Mouse (Mus musculus) liver, embryonic 16.5 days (tissue): ENCODE measurements around the gene Ddx27. TPM values are rescaled to one million over a fixed set of nuclear protein-coding genes. Genes with fewer than 3 reads are reported as not detected.

Experiments used
- ATAC-seq: fragments of 200-750 bp; cut with Nextera tagmentation; 2 replicates; pipeline ENCODE4 v1.8.0; 2017; ENCODE audit warnings: low read depth, mild to moderate bottlenecking, moderate number of reproducible peaks, moderate library complexity
- H3K27ac ChIP-seq: fragments of 300-500 bp; sonication (generic); 2 replicates; pipeline ENCODE4 v1.5.1; 2014; ENCODE audit warnings: mild to moderate bottlenecking, low read length
- H3K27me3 ChIP-seq: fragments of 300-500 bp; sonication (generic); 2 replicates; pipeline ENCODE4 v1.6.1; 2014; ENCODE audit warnings: low read depth, low read length, mixed read lengths; ENCODE audit not compliant: control insufficient read depth, insufficient read depth
- H3K36me3 ChIP-seq: fragments of 300-500 bp; sonication (generic); 2 replicates; pipeline ENCODE4 v1.6.1; 2014; ENCODE audit warnings: mild to moderate bottlenecking; ENCODE audit not compliant: control insufficient read depth, insufficient read depth
- H3K4me1 ChIP-seq: fragments of 300-500 bp; sonication (generic); 2 replicates; pipeline ENCODE4 v1.6.1; 2014; ENCODE audit warnings: low read depth, low read length, mixed read lengths; ENCODE audit not compliant: control insufficient read depth
- H3K4me2 ChIP-seq: fragments of 300-500 bp; sonication (generic); 2 replicates; pipeline ENCODE4 v1.6.1; 2014; ENCODE audit warnings: low read depth, low read length, mixed read lengths
- H3K4me3 ChIP-seq: fragments of 300-500 bp; sonication (generic); 2 replicates; pipeline ENCODE4 v1.5.1; 2014; ENCODE audit warnings: low read depth, mild to moderate bottlenecking, low read length
- H3K9ac ChIP-seq: fragments of 300-500 bp; sonication (generic); 2 replicates; pipeline ENCODE4 v1.6.1; 2014; ENCODE audit warnings: low read depth, low read length
- H3K9me3 ChIP-seq: fragments of 300-500 bp; sonication (generic); replicated peaks from 2 replicates; pipeline ENCODE4 v1.6.1; 2016; ENCODE audit warnings: low read length; ENCODE audit not compliant: control insufficient read depth
- WGBS: fragments of 180-500 bp; shearing (Covaris S2); extraction: QIAGEN DNeasy Blood & Tissue Kit; methylation state at CpG from one replicate; pipeline ENCODE4 v1.1.7; 2014; ENCODE audit not compliant: insufficient replicate concordance; 5-methylcytosine and 5-hydroxymethylcytosine counted together
- polyA plus RNA-seq: library from polyadenylated mRNA; unstranded; fragments of >200 nt; fragmentation: Nextera tagmentation; extraction: Ambion mirVana; gene quantifications from 2 replicates; pipeline ENCODE4 v1.2.1, GENCODE M21; 2015

Gene Ddx27
- 32.9 and 36.0 TPM in 2 replicates for polyA plus RNA-seq

- Histone ChIP-seq H3K4me1 (peaks cover 24% of the 10 kb centered on the region), H3K36me3 (peaks cover 8% of the 10 kb centered on the region), H3K27me3 (no peaks in the 10 kb centered on the region), H3K9me3 (no peaks in the 10 kb centered on the region), H3K4me3 (peak within 1 kb of the TSS; percentile 94), H3K9ac (peak within 1 kb of the TSS; percentile 87), H3K4me2 (peak within 1 kb of the TSS; percentile 80), H3K27ac (peak within 1 kb of the TSS; percentile 91)
- ATAC-seq, result peak; percentile 91
- WGBS, result 2% methylated on average over 37 of the region's 37 CpGs
These were observed at the start of gene Ddx27 for GRCm38 (mm10) chr2:167014702-167015381. TSS of gene Ddx27 (plus strand) at chr2:167015193.

GRCm38 (mm10) chr2:166973153-166973552 lies 41.8 kb upstream of the Ddx27 start:
- 44% methylated on average over 1 of the region's 1 CpGs for WGBS
- H3K36me3 ChIP-seq, result no peaks in the 10 kb centered on the region
- H3K4me3 ChIP-seq, result no peak overlapping the region
- ATAC-seq, result no peak
- H3K4me2 ChIP-seq, result no peak overlapping the region
- H3K9me3 ChIP-seq, result no peaks in the 10 kb centered on the region
- peaks cover 25% of the 10 kb centered on the region for H3K4me1 ChIP-seq
- no peak overlapping the region for H3K27ac ChIP-seq
- no peaks in the 10 kb centered on the region for H3K27me3 ChIP-seq
- H3K9ac ChIP-seq, result no peak overlapping the region

DNA sequence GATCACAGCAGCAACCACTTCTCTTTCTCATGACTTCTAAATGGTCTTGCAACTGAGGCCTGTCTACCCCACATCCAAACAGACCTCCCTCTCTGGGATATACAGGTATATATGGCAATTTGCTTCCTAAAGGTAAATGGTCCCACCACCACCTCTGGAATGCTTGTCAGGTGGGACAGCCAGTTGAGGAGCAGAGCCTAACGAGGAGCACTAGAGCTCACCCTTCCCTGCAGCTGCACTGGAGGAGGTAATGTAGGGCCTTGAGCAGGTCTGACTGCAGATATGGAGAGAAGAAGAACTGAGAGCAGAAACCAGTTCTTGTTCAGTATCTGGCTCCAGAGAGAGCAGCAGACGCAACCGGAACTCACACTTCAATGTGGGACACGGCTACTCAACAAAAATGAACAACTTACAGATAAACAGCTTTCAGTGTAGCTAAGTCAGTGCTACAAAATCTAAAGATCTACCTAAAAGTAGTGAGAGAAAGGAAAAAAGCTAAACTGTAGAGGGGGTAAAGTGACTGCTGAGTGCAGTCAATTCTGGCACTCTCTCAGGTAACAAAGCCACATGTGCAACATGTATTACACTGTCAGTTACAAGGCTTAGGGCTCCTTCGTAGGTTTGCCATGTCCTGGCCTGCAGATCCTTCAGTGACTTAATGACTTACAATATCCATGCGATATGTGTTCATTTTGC lies 40.7 kb upstream of the Ddx27 start:
- WGBS, result 42% methylated on average over 6 of the region's 6 CpGs
- H3K4me3 ChIP-seq, result no peak overlapping the region
- H3K36me3 ChIP-seq, result no peaks in the 10 kb centered on the region
- H3K27me3 ChIP-seq, result no peaks in the 10 kb centered on the region
- H3K9me3 ChIP-seq, result no peaks in the 10 kb centered on the region
- no peak overlapping the region for H3K4me2 ChIP-seq
- ATAC-seq, result no peak
- peaks cover 23% of the 10 kb centered on the region for H3K4me1 ChIP-seq
- no peak overlapping the region for H3K9ac ChIP-seq
- 0 out of 2 replicates have a peak overlapping the region, but pooled peaks have one; percentile 11 for H3K27ac ChIP-seq

- 39% methylated on average over 3 of the region's 3 CpGs for WGBS
- Histone ChIP-seq H3K4me2 (no peak overlapping the region), H3K9ac (no peak overlapping the region), H3K27ac (peak overlapping the region; percentile 29), H3K36me3 (no peaks in the 10 kb centered on the region), H3K4me3 (no peak overlapping the region), H3K9me3 (no peaks in the 10 kb centered on the region), H3K27me3 (no peaks in the 10 kb centered on the region), H3K4me1 (peaks cover 23% of the 10 kb centered on the region)
- ATAC-seq, result 0 out of 2 replicates have a peak, but pooled peaks have one; percentile 24
These were observed 38.6 kb upstream of the Ddx27 start for GRCm38 (mm10) chr2:166976356-166976755.

DNA sequence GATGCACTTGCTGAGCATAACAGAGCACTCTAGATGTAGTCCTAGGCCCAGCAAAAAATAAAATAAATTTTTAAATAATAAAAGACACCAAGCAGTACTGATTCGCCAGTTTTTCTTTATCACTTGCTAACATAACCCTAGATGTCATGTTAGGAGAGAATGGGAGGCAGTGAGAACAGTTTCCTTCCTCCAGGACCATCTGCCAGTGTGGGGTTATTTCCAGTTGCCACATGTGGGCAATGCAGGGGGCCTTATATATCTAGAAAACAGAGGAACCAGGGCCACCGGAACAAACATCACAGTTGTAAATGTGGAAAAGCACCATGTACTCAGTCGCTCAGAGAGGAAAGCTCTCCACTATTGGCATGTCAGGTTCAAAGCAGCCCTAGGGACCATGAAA lies 37.5 kb upstream of the Ddx27 start:
- Histone ChIP-seq H3K27me3 (no peaks in the 10 kb centered on the region), H3K4me1 (peaks cover 23% of the 10 kb centered on the region), H3K27ac (peak overlapping the region; percentile 35), H3K36me3 (no peaks in the 10 kb centered on the region), H3K9ac (no peak overlapping the region), H3K9me3 (no peaks in the 10 kb centered on the region), H3K4me2 (no peak overlapping the region), H3K4me3 (no peak overlapping the region)
- 26% methylated on average over 3 of the region's 3 CpGs for WGBS
- ATAC-seq, result no peak

- H3K4me3 ChIP-seq, result no peak overlapping the region
- no peak overlapping the region for H3K9ac ChIP-seq
- H3K27ac ChIP-seq, result no peak overlapping the region
- 31% methylated on average over 2 of the region's 2 CpGs for WGBS
- peaks cover 25% of the 10 kb centered on the region for H3K4me1 ChIP-seq
- H3K36me3 ChIP-seq, result no peaks in the 10 kb centered on the region
- H3K9me3 ChIP-seq, result no peaks in the 10 kb centered on the region
- no peak for ATAC-seq
- H3K4me2 ChIP-seq, result no peak overlapping the region
- no peaks in the 10 kb centered on the region for H3K27me3 ChIP-seq
These were observed 34.8 kb upstream of the Ddx27 start for GRCm38 (mm10) chr2:166980161-166980560.

DNA sequence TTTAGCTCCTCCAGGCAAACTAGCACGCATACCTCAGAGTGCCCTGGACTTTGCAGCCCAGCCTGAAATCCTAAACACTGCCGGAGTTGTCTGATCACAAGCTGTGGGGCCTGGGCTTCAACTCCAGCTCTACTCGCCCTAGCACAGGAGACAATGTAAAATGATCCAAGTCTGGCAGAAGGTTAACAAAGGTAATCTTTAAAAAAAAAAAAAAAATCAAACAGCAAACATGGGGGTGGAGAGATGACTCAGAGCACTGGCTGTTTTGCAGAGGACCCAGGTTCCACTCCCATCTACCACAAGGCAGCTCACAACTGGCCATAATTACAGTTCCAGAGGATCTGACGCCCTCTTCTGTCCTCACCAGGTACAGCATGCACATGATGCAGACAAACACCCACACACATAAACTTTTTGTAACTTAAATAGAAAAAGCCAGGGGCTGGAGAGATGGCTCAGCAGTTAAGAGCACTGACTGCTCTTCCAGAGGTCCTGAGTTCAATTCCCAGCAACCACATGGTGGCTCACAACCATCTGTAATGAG lies 31.6 kb upstream of the Ddx27 start:
- ATAC-seq, result 0 out of 2 replicates have a peak, but pooled peaks have one; percentile 24
- Histone ChIP-seq H3K4me3 (no peak overlapping the region), H3K4me2 (no peak overlapping the region), H3K4me1 (peaks cover 2% of the 10 kb centered on the region; the same call in 1 of the 2 replicates), H3K27me3 (no peaks in the 10 kb centered on the region), H3K36me3 (no peaks in the 10 kb centered on the region), H3K27ac (no peak overlapping the region), H3K9me3 (no peaks in the 10 kb centered on the region), H3K9ac (no peak overlapping the region)
- WGBS, result 69% methylated on average over 4 of the region's 4 CpGs

GRCm38 (mm10) chr2:166990861-166991260 lies 24.1 kb upstream of the Ddx27 start:
- Histone ChIP-seq H3K27ac (no peak overlapping the region; the same call in 1 of the 2 replicates), H3K4me1 (peaks cover 34% of the 10 kb centered on the region), H3K9me3 (no peaks in the 10 kb centered on the region), H3K27me3 (no peaks in the 10 kb centered on the region), H3K4me2 (no peak overlapping the region), H3K36me3 (no peaks in the 10 kb centered on the region), H3K9ac (no peak overlapping the region), H3K4me3 (no peak overlapping the region)
- ATAC-seq, result no peak
- WGBS, result 49% methylated on average over 7 of the region's 7 CpGs

GRCm38 (mm10) chr2:166991945-166992344 lies 23.0 kb upstream of the Ddx27 start:
- no peak for ATAC-seq
- Histone ChIP-seq H3K36me3 (no peaks in the 10 kb centered on the region), H3K4me1 (peaks cover 40% of the 10 kb centered on the region), H3K27me3 (no peaks in the 10 kb centered on the region), H3K27ac (peak overlapping the region; percentile 16), H3K9me3 (no peaks in the 10 kb centered on the region), H3K9ac (no peak overlapping the region), H3K4me2 (0 out of 2 replicates have a peak overlapping the region, but pooled peaks have one; percentile 7), H3K4me3 (no peak overlapping the region)
